Mouse (Mus musculus) MEL (cell line): ENCODE measurements at regions not wholly inside any gene's neighbourhood (a gene's known extent, or its start where the extent isn't known, plus 50 kb on each side); places are given as distances from the start of the nearest gene placed in this dataset.

Source experiments
- DNase-seq: peaks from one replicate; pipeline ENCODE4 v3.0.0; 2011; ENCODE audit warnings: low read depth, low spot score
- H3K27ac ChIP-seq: 2 replicates; pipeline ENCODE4 v1.5.1; 2012; ENCODE audit warnings: low read depth, mild to moderate bottlenecking, control low read depth, low read length, moderate library complexity; ENCODE audit not compliant: control insufficient read depth
- H3K27me3 ChIP-seq, 2 experiments: fragments of 150-350 bp in 1 of 2; sonication (generic) in 1 of 2; 2 replicates each; pipeline ENCODE4 v1.6.1; 2012; ENCODE audit warnings: low read length in 2 of 2, mild to moderate bottlenecking in 2 of 2, improper control_type of control experiment in 1 of 2, moderate library complexity in 1 of 2; ENCODE audit not compliant: insufficient read depth in 2 of 2, control insufficient read depth in 1 of 2
- H3K36me3 ChIP-seq, 2 experiments: 2 replicates each; pipeline ENCODE4 v1.6.1; 2012 to 2014; ENCODE audit warnings: low read length in 2 of 2, improper control_type of control experiment in 1 of 2, inconsistent platforms in 1 of 2, mild to moderate bottlenecking in 1 of 2; ENCODE audit not compliant: insufficient read depth in 2 of 2, control insufficient read depth in 1 of 2
- H3K4me1 ChIP-seq, 2 experiments: fragments of 150-350 bp in 1 of 2; sonication (generic) in 1 of 2; 2 replicates each; pipeline ENCODE4 v1.6.1; 2012; ENCODE audit warnings: low read length in 2 of 2, improper control_type of control experiment in 1 of 2, mild to moderate bottlenecking in 1 of 2; ENCODE audit not compliant: insufficient read depth in 2 of 2, control insufficient read depth in 1 of 2
- H3K4me3 ChIP-seq, 2 experiments: fragments of 150-350 bp in 1 of 2; sonication (generic) in 1 of 2; 2 replicates each; pipeline ENCODE4 v1.5.1; 2012; ENCODE audit warnings: low read depth in 2 of 2, low read length in 2 of 2, mild to moderate bottlenecking in 2 of 2, moderate library complexity in 2 of 2, control low read depth in 1 of 2, improper control_type of control experiment in 1 of 2; ENCODE audit not compliant: control insufficient read depth in 1 of 2, insufficient read depth in 1 of 2
- H3K79me2 ChIP-seq: 2 replicates; pipeline ENCODE4 v1.6.1; 2012; ENCODE audit warnings: mild to moderate bottlenecking, low read length, moderate library complexity; ENCODE audit not compliant: control insufficient read depth, poor library complexity, insufficient read depth
- H3K9ac ChIP-seq: 2 replicates; pipeline ENCODE4 v1.6.1; 2012; ENCODE audit warnings: low read depth, mild to moderate bottlenecking, control low read depth, low read length, moderate library complexity; ENCODE audit not compliant: control insufficient read depth, poor library complexity, severe bottlenecking
- H3K9me3 ChIP-seq: fragments of 150-350 bp; sonication (generic); replicated peaks from 2 replicates; pipeline ENCODE4 v1.6.1; 2012; ENCODE audit warnings: mild to moderate bottlenecking, low read length, improper control_type of control experiment, moderate library complexity; ENCODE audit not compliant: insufficient read depth
- BHLHE40 ChIP-seq: IDR thresholded peaks from 2 replicates; pipeline ENCODE4 v1.6.1; 2012; ENCODE audit warnings: low read depth, mild to moderate bottlenecking, inconsistent platforms, low read length, improper control_type of control experiment, borderline replicate concordance
- EP300 ChIP-seq, 2 experiments: IDR thresholded peaks; 2 replicates each; pipeline ENCODE4 v1.6.1; 2011; ENCODE audit warnings: improper control_type of control experiment in 2 of 2, low read length in 2 of 2, low read depth in 1 of 2, mild to moderate bottlenecking in 1 of 2
- GATA1 ChIP-seq: IDR thresholded peaks from 2 replicates; pipeline ENCODE4 v1.6.1; 2011; ENCODE audit warnings: low read depth, low read length, improper control_type of control experiment
- HCFC1 ChIP-seq: IDR thresholded peaks from 2 replicates; pipeline ENCODE4 v1.6.1; 2012; ENCODE audit warnings: low read depth, mild to moderate bottlenecking, inconsistent platforms, low read length, improper control_type of control experiment, moderate library complexity
- JUND ChIP-seq: IDR thresholded peaks from 2 replicates; pipeline ENCODE4 v1.6.1; 2011; ENCODE audit warnings: low read depth, mild to moderate bottlenecking, improper control_type of control experiment, low read length
- KAT2A ChIP-seq: conservative IDR thresholded peaks from 2 replicates; pipeline ENCODE4 v1.6.1; 2012; ENCODE audit warnings: low read depth, low read length, improper control_type of control experiment, inconsistent platforms
- MAZ ChIP-seq: IDR thresholded peaks from 2 replicates; pipeline ENCODE4 v1.6.1; 2012; ENCODE audit warnings: low read depth, mild to moderate bottlenecking, inconsistent platforms, low read length, improper control_type of control experiment
- MEF2A ChIP-seq: IDR thresholded peaks from 2 replicates; pipeline ENCODE4 v1.6.1; 2014; ENCODE audit warnings: low read depth, mild to moderate bottlenecking, inconsistent platforms, low read length, improper control_type of control experiment; ENCODE audit not compliant: poor library complexity, insufficient replicate concordance, severe bottlenecking; ENCODE audit errors: extremely low read depth
- MXI1 ChIP-seq: IDR thresholded peaks from 2 replicates; pipeline ENCODE4 v1.6.1; 2011; ENCODE audit warnings: mild to moderate bottlenecking, low read depth, low read length, improper control_type of control experiment
- NELFE ChIP-seq: IDR thresholded peaks from 2 replicates; pipeline ENCODE4 v1.6.1; 2011; ENCODE audit warnings: low read depth, low read length, improper control_type of control experiment
- NRF1 ChIP-seq: IDR thresholded peaks from 2 replicates; pipeline ENCODE4 v1.6.1; 2014; ENCODE audit warnings: low read depth, mild to moderate bottlenecking, inconsistent platforms, low read length, improper control_type of control experiment, moderate library complexity; ENCODE audit not compliant: poor library complexity, insufficient read depth, severe bottlenecking
- POLR2AphosphoS2 ChIP-seq: IDR thresholded peaks from 2 replicates; pipeline ENCODE4 v1.6.1; 2011; ENCODE audit warnings: low read length, improper control_type of control experiment
- RCOR1 ChIP-seq: IDR thresholded peaks from 2 replicates; pipeline ENCODE4 v1.6.1; 2012; ENCODE audit warnings: low read depth, mild to moderate bottlenecking, inconsistent platforms, low read length, improper control_type of control experiment
- SMC3 ChIP-seq: IDR thresholded peaks from 2 replicates; pipeline ENCODE4 v1.6.1; 2011; ENCODE audit warnings: low read depth, low read length, improper control_type of control experiment
- TAL1 ChIP-seq: IDR thresholded peaks from 2 replicates; pipeline ENCODE4 v1.6.1; 2012; ENCODE audit warnings: mild to moderate bottlenecking, inconsistent platforms, low read length, moderate library complexity, mixed read lengths
- UBTF ChIP-seq: IDR thresholded peaks from 2 replicates; pipeline ENCODE4 v1.6.1; 2012; ENCODE audit warnings: low read depth, mild to moderate bottlenecking, inconsistent platforms, low read length, improper control_type of control experiment, moderate library complexity, borderline replicate concordance; ENCODE audit not compliant: insufficient read depth
- USF1 ChIP-seq: IDR thresholded peaks from 2 replicates; pipeline ENCODE4 v1.6.1; 2014; ENCODE audit warnings: low read depth, mild to moderate bottlenecking, inconsistent platforms, low read length, improper control_type of control experiment, moderate library complexity
- USF2 ChIP-seq, 2 experiments: IDR thresholded peaks; 2 replicates each; pipeline ENCODE4 v1.6.1; 2011 to 2012; ENCODE audit warnings: improper control_type of control experiment in 2 of 2, low read length in 2 of 2, borderline replicate concordance in 1 of 2, inconsistent platforms in 1 of 2, low read depth in 1 of 2, mild to moderate bottlenecking in 1 of 2; ENCODE audit not compliant: insufficient read depth in 1 of 2
- ZKSCAN1 ChIP-seq: IDR thresholded peaks from 2 replicates; pipeline ENCODE4 v1.6.1; 2012; ENCODE audit warnings: low read depth, mild to moderate bottlenecking, inconsistent platforms, low read length, improper control_type of control experiment, moderate library complexity
- ZMIZ1 ChIP-seq: IDR thresholded peaks from 2 replicates; pipeline ENCODE4 v1.6.1; 2012; ENCODE audit warnings: low read depth, mild to moderate bottlenecking, inconsistent platforms, low read length, improper control_type of control experiment, moderate library complexity
- ZNF384 ChIP-seq: IDR thresholded peaks from 2 replicates; pipeline ENCODE4 v1.6.1; 2012; ENCODE audit warnings: low read depth, mild to moderate bottlenecking, inconsistent platforms, low read length, improper control_type of control experiment

- no peak overlapping the region for H3K9ac ChIP-seq
- no peak overlapping the region for H3K4me3 ChIP-seq
- H3K36me3 ChIP-seq, result no peaks in the 10 kb centered on the region
- H3K27ac ChIP-seq, result no peak overlapping the region
- no peaks in the 10 kb centered on the region for H3K9me3 ChIP-seq
- H3K4me1 ChIP-seq, result no peaks in the 10 kb centered on the region
- DNase-seq, result no peak
- TF ChIP-seq ZKSCAN1 (no peak), TAL1 (no peak), MXI1 (no peak), RCOR1 (no peak), POLR2AphosphoS2 (no peak), NELFE (no peak)
- no peaks in the 10 kb centered on the region for H3K79me2 ChIP-seq
- no peaks in the 10 kb centered on the region for H3K27me3 ChIP-seq
Measured at GRCm38 (mm10) chr13:70092886-70093285, 290.7 kb downstream of the Med10 start.

GRCm38 (mm10) chr13:70093970-70094369 is 291.8 kb downstream of the Med10 start:
- no peaks in the 10 kb centered on the region for H3K9me3 ChIP-seq
- no peaks in the 10 kb centered on the region for H3K4me1 ChIP-seq
- no peak overlapping the region for H3K4me3 ChIP-seq
- DNase-seq, result no peak
- H3K27me3 ChIP-seq, result no peaks in the 10 kb centered on the region
- no peaks in the 10 kb centered on the region for H3K79me2 ChIP-seq
- TF ChIP-seq ZNF384 (no peak), GATA1 (no peak), HCFC1 (no peak), USF1 (no peak), USF2 (IDR thresholded peaks at IDR 0.05; ENCODE audit: borderline replicate concordance in 1 of 2, insufficient read depth in 1 of 2, low read depth in 1 of 2, low read length in 2 of 2) (no peak), ZKSCAN1 (no peak), BHLHE40 (no peak), NRF1 (no peak), UBTF (no peak), SMC3 (no peak), ZMIZ1 (no peak), JUND (no peak), EP300 (IDR thresholded peaks at IDR 0.05; ENCODE audit: low read depth in 1 of 2, low read length in 2 of 2) (no peak), MAZ (no peak), KAT2A (no peak), MEF2A (no peak)
- H3K27ac ChIP-seq, result no peak overlapping the region
- no peaks in the 10 kb centered on the region for H3K36me3 ChIP-seq
- no peak overlapping the region for H3K9ac ChIP-seq
